Mouse (Mus musculus) lung, postnatal 14 days (tissue): ENCODE measurements around the gene Tnp2.

Source experiments
- DNase-seq: peaks from one replicate; pipeline ENCODE4 v3.0.0; 2021

Tnp2 gene

GRCm38 (mm10) chr16:10767158-10767557, 21.3 kb downstream of the Tnp2 start:
- peak; percentile 90 for DNase-seq

GRCm38 (mm10) chr16:10764323-10764722, 24.1 kb downstream of the Tnp2 start:
- DNase-seq: peak; percentile 58

- DNase-seq: no peak
Measured at GRCm38 (mm10) chr16:10763540-10764264, 24.8 kb downstream of the Tnp2 start.

- DNase-seq: no peak
Measured at GRCm38 (mm10) chr16:10762569-10763180, 25.8 kb downstream of the Tnp2 start.

- no peak for DNase-seq
Measured at GRCm38 (mm10) chr16:10761182-10761581, 27.3 kb downstream of the Tnp2 start.

GRCm38 (mm10) chr16:10756168-10756567, 32.3 kb downstream of the Tnp2 start:
- DNase-seq: no peak

GRCm38 (mm10) chr16:10754521-10755296, 33.8 kb downstream of the Tnp2 start:
- no peak for DNase-seq

GRCm38 (mm10) chr16:10749824-10750223, 38.6 kb downstream of the Tnp2 start:
- no peak for DNase-seq

- no peak for DNase-seq
Measured at GRCm38 (mm10) chr16:10749226-10749625, 39.2 kb downstream of the Tnp2 start.

- peak; percentile 43 for DNase-seq
Measured at GRCm38 (mm10) chr16:10741082-10741481, 47.4 kb downstream of the Tnp2 start.

GRCm38 (mm10) chr16:10739854-10740398, 48.5 kb downstream of the Tnp2 start:
- no peak for DNase-seq

- DNase-seq: no peak
Measured at GRCm38 (mm10) chr16:10738866-10739265, 49.6 kb downstream of the Tnp2 start.
